ENCODE assay signal across 20 mouse cellular contexts in the genomic region with DNA sequence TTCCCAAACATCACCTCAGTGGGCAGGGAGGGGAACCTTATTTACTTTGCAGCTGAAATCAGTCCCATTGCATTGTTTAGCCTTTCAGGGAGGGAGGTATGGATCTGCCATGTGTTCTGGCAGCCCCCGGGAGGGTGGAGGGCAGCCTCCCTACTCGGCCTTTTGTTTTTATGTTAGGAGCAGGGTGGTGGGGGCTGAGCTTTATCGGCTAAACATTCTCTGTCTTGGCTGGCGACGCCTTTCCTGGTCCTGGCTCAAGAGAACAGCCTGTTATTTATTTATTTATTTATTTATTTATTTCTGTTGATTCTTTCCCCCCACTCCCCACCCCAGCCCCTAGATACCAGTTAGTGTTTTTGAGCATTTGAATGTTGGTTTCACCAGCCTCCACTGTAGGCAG.
"Had no signal": no experiment of that assay in that cellular context is flagged by ENCODE, and none has a peak within 500 bp of the region (broad histone marks: within the 10 kb centered on the region; RNA-seq: fewer than 3 reads in every experiment).

No protein-coding gene starts in this region.

- H3K27me3 ChIP-seq: liver, embryonic 13.5 days; liver, embryonic 15.5 days; lung, embryonic 15.5 days; midbrain, embryonic 12.5 days; neural tube, embryonic 13.5 days; neural tube, embryonic 15.5 days had no signal

- ATAC-seq: liver, postnatal 0 days; midbrain, embryonic 16.5 days had no signal

- H3K4me3 ChIP-seq: liver, embryonic 13.5 days; liver, embryonic 15.5 days; lung, embryonic 15.5 days; midbrain, embryonic 10.5 days; midbrain, embryonic 12.5 days; myocyte; neural tube, embryonic 13.5 days; neural tube, embryonic 15.5 days had no signal

- H3K4me2 ChIP-seq: liver, embryonic 11.5 days; liver, embryonic 13.5 days; liver, embryonic 15.5 days; lung, embryonic 15.5 days; midbrain, embryonic 12.5 days; neural tube, embryonic 13.5 days; neural tube, embryonic 15.5 days had no signal

- H3K36me3 ChIP-seq: liver, embryonic 13.5 days; liver, embryonic 15.5 days; lung, embryonic 15.5 days; midbrain, embryonic 10.5 days; midbrain, embryonic 12.5 days; neural tube, embryonic 13.5 days; neural tube, embryonic 15.5 days had no signal

- H3K4me1 ChIP-seq: midbrain, embryonic 10.5 days; midbrain, embryonic 12.5 days; neural tube, embryonic 13.5 days; neural tube, embryonic 15.5 days had no signal

- H3K9me3 ChIP-seq: liver, embryonic 13.5 days; liver, embryonic 15.5 days; lung, embryonic 15.5 days; midbrain, embryonic 10.5 days; midbrain, embryonic 12.5 days; neural tube, embryonic 13.5 days; neural tube, embryonic 15.5 days had no signal

- H3K9ac ChIP-seq: liver, embryonic 13.5 days; liver, embryonic 15.5 days; liver, postnatal 0 days; lung, embryonic 15.5 days; midbrain, embryonic 12.5 days; neural tube, embryonic 13.5 days; neural tube, embryonic 15.5 days had no signal

- DNase-seq: liver, embryonic 13.5 days; liver, postnatal 0 days; midbrain, embryonic 14.5 days; retina, postnatal 1 day; right cerebral cortex, adult 18-20 months; right cerebral cortex, postnatal 25 days; right cerebral cortex, postnatal 4 days; spleen, adult 18-20 months; thymus, adult 2 months; thymus, postnatal 25 days; thymus, postnatal 4 days had no signal

- H3K27ac ChIP-seq: liver, embryonic 13.5 days; liver, embryonic 15.5 days; lung, embryonic 15.5 days; midbrain, embryonic 10.5 days; midbrain, embryonic 12.5 days; neural tube, embryonic 13.5 days; neural tube, embryonic 15.5 days had no signal
